20 mouse cellular contexts compared by ENCODE assay signal in the genomic region with DNA sequence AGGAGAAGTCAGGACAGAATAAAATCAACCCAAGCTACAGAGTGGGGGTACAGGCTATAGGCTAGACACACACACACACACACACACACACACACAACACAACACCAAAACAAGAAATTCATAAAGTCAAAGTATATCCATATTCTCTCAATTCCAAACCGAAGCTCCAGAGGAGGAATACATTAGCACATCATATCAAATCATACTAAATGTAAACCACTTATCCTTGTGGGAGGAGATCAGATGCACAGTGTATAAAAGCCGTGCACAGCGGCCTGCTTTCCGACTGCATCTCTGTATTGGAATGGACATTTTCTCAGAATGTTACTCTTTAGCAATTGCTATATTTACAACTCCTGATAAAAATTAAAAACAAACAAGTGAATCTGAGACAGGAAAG.
DNase-seq lines count a peak whose midpoint lies in the region; ATAC-seq and TF ChIP-seq lines count a peak whose summit lies in the region.
"Had no signal": no experiment of that assay in that cellular context is flagged by ENCODE, and none has a peak within 500 bp of the region (broad histone marks: within the 10 kb centered on the region; RNA-seq: fewer than 3 reads in every experiment).

No protein-coding gene starts in this region.

- intact Hi-C loops in left cerebral cortex, adult 2 months (cut with DNase I): loop anchor here (2.0 to 10.0 kb wide), 3 partner anchors 426 to 771 kb away; no protein-coding TSS in a partner anchor

- ATAC-seq in frontal cortex, adult (ENCODE audit: low TSS enrichment): peak; percentile 78
- ATAC-seq: forebrain, embryonic 14.5 days; Patski had no signal

- H3K27ac ChIP-seq in left cerebral cortex, adult 2 months: peak overlapping the region; percentile 83
- H3K27ac ChIP-seq: embryonic facial prominence, embryonic 12.5 days; embryonic facial prominence, embryonic 15.5 days; heart, embryonic 13.5 days; hindbrain, embryonic 12.5 days; hindbrain, embryonic 15.5 days had no signal

- DNase-seq in frontal cortex, postnatal 25 days (ENCODE audit: low spot score in 2 of 2): no peak
- DNase-seq in left cerebral cortex, adult 2 months (ENCODE audit: extremely low spot score in 1 of 2, low spot score in 2 of 2): no peak
- DNase-seq in left cerebral cortex, adult 8-10 months (ENCODE audit: low spot score in 2 of 2): no peak
- DNase-seq in right cerebral cortex, postnatal 10 days (ENCODE audit: low spot score in 2 of 2): peak; percentile 38 to 62
- no peak for DNase-seq in right cerebral cortex, postnatal 25 days
- no peak for DNase-seq in embryo, embryonic 9.5 days (ENCODE audit: extremely low spot score)
- DNase-seq: adrenal gland, postnatal 10 days; adrenal gland, postnatal 36 days; B cell, adult 2 months; gastrocnemius, postnatal 25 days; heart, adult 18-20 months; heart, postnatal 14 days had no signal

- no peak overlapping the region for H3K4me3 ChIP-seq in left cerebral cortex, adult 2 months
- H3K4me3 ChIP-seq: embryonic facial prominence, embryonic 12.5 days; embryonic facial prominence, embryonic 15.5 days; heart, embryonic 13.5 days; hindbrain, embryonic 12.5 days; hindbrain, embryonic 15.5 days had no signal

- no peak for TF ChIP-seq CTCF in left cerebral cortex, adult 2 months (IDR thresholded peaks at IDR 0.05)

Comparison
In these comparisons a context has a peak if more than half of its experiments do, and no peak if none do; other contexts are left out.
1. DNase-seq: peak in right cerebral cortex, postnatal 10 days (2 of 2); none in frontal cortex, postnatal 25 days (0 of 2), left cerebral cortex, adult 2 months (0 of 2), left cerebral cortex, adult 8-10 months (0 of 2), right cerebral cortex, postnatal 25 days (single experiment) and embryo, embryonic 9.5 days (single experiment).